Mouse (Mus musculus): ENCODE results near the gene Nmrk2.
"Not testable (repeated sequence)": the region's sequence is repeated elsewhere in the genome, so short reads cannot be mapped to it uniquely, and the experiment has no call there.

Nmrk2 gene

DNA sequence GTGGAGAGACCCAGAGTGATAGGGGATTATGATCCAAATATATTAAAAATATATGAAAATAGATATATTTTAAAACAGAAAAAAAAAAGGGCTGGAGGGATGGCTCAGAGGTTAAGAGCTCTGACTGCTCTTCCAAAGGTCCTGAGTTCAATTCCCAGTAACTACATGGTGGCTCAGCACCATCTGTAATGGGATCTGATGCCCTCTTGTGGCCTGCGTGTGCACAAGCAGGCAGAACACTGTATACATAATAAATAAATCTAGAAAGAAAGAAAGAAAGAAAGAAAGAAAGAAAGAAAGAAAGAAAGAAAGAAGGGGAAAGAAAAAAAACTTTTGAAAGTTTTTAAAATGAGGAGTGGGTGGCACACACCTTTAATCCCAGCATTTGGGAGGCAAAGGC, 15.4 kb upstream of the Nmrk2 start:
- DNase-seq (ENCODE audit: extremely low read depth, low read depth, low spot score), result not testable (repeated sequence)

DNA sequence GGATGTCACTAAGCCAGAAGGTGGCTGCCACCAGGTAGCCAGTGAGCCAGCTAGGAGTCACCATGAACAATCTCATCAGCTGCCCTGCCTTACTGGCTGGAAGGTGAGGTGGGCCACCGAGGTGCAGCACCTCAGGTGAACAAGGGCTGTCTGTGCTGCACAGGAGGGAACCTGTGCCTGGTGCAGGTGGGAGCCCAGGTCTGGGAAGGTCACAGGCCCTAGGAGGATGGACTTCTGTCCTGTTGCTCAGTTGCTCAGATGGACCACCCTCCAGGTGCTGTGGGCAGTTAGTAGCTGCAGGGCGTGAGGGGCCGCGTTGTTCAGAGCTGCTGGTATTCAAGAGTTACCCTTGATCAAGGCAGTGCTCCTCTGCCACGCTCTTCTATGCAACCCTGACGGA, 15.0 kb upstream of the Nmrk2 start:
- DNase-seq (ENCODE audit: extremely low read depth, low read depth, low spot score), result no peak

DNA sequence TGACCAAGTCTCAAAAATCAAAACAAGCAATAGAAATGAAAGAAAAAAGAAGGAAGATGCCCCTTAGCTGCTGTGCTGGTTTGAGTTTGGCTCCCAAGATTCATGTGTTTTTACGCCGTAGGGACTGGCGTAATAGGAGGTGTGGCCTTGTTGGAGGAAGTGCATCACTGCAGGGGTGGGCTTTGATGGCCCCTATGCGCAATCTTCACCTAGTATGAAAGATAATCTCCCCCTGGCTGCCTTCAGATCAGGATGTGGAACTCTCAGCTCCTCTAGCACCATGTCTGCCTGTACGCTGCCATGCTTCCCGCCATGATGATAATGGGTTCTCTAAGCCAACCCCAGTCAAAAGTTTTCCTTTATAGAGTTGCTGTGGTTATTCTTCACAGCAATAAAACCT, 14.4 kb upstream of the Nmrk2 start:
- no peak for DNase-seq (ENCODE audit: extremely low read depth, low read depth, low spot score)

DNA sequence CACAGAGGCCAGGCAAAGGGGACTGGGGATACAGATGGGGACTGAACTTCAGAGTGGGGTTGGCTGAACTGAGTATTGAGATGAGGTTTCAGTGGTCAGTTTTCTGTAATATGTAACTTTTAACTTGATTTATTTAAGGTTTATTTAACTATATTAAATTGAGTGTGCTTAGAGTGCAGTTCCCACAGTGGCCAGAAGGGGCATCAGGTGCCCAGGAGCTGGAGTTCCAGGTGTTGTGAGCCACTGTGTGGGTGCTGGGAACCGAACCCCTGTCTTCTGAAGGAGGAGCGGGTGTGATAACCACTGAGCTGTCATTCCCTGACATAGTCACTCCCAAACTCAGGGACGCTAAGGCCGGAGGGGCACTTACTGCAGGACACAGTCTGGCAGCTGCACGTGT, 8.3 kb upstream of the Nmrk2 start:
- DNase-seq (ENCODE audit: extremely low read depth, low read depth, low spot score), result no peak

DNA sequence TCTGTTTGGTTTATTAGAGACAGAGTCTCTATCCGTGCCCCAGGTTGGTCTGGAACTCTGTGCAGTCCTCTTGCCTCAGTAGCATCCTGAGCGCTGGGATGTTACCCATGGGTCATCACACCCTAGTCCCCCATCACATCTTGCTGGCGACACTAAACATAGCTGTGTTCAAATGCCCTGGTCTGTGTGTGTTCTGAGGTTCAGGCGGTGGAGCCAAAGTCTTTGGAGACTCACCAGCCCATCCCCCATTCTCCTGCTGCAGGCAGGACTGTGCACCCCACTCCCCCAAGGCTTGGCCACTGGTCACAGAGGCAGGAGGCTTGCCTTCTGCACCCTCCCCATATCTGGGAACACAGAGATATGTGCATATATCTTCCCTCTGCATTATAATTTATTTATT, 2.3 kb upstream of the Nmrk2 start:
- DNase-seq (ENCODE audit: extremely low read depth, low read depth, low spot score), result no peak

DNA sequence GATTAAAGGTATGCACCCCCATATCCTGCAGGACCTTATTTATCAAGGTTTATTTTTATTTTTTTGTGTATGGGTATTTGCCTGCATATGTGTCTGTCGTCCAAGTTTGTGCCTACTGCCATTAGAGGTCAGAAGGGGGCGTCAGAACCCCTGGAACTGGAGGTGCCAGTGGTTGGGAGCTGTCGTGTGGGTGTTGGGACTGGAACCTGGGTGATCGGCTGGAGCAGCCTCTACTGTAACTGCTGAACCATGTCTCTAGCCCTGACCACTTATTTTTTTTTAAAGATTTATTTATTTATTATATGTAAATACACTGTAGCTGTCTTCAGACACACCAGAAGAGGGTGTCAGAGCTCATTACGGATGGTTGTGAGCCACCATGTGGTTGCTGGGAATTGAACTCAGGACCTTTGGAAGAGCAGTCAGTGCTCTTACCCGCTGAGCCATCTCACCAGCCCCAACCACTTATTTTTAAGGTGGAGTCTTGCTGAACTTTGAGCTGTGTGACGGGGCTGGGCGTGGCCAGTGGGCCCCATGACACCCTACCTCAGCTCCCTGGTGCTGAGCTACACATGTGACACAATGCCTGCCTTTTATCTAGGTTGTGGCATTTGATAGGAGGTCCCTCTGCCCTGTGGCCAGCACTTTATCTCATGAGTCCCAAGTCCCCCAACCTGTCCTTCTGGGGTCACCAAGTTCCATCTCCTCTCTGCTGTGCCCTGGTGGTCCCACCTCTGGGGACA, 1.3 kb upstream of the Nmrk2 start:
- DNase-seq (ENCODE audit: extremely low read depth, low read depth, low spot score), result no peak

DNA sequence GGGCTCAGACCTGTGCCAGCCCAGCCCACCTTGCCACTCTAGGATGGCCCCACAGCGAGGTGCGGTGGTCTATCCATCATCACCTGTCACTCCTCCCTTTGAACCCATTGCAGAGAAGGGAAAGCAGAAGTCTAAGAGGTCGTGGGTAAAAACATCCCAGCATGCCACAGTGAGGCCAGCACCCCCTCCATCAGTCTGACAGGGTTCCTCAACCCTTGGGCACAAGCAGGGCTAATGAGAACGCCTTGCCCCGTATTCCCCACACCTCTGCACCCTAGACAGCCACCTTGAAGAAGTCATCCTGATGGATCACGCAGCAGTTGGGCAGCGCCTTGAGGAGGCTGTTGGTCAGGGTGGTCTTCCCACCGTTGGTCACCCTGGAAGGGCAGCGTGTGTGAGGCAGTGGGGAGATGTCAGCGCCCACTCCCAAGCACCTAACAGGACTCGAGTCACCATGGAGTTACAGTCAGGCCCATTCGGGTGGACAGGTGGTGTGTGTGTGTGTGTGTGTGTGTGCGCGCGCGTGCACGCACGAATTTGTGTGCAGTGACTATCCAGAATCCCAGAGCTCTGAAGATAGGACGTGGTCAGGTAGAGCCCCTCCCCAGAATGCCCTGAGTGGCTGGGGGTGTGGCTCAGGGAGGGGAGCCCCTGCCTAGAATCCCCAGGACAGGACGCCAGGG, 1.1 kb downstream of the Nmrk2 start:
- no peak for DNase-seq (ENCODE audit: extremely low read depth, low read depth, low spot score)

DNA sequence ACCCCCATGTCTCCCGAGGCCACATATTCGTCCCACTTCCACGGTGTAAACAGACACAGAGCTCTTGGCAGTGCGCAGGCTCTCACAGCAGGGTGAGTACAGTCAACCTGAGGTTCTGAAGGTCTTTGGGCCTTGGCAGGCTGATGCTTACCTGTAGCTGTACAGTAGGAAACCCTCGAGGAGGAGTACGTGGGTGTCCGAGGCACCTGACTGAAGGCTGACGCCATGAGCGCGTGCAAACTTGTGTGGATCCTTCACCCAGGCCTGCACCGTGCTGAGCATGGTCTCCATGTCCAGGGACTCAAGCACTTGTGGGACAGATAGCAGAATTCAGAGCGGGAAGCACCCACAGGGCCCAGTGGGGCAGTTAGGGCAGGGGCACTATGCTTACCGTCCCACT, 1.7 kb downstream of the Nmrk2 start:
- no peak for DNase-seq (ENCODE audit: extremely low read depth, low read depth, low spot score)

DNA sequence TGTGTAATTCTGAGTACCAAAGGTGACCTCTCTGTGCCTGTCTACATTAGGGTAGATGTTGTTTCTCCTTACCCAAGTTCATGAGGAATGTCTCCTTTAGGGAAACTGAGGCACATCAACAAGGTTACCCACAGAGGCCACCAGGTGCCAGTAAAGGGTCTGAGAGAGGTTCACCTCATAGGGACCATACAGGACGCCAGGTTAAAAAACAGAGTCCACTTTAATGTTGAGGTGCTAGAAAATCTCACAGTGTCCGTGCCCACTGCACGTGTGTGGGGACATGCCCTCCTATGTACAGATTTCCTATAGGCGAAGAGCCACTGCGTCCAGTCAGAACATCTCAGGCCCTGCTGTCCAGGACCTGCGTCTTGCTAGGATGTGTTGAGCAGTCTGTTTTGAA, 2.9 kb downstream of the Nmrk2 start:
- no peak for DNase-seq (ENCODE audit: extremely low read depth, low read depth, low spot score)

DNA sequence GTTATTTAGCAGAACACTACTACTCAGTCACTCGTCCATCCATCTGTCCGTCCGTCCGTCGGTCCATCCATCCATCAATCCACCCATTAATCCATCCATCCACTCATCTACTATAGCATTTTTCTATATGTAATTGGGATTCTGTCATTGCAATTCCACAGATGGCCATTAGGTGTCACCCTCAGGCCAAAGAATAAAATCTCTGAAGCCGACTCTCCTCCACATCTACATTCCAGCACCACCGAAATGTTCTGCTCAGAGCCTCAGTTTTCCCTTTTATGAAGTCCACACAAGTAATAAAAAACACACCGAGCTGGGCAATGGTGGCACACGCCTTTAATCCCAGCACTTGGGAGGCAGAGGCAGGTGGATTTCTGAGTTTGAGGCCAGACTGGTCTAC, 3.6 kb downstream of the Nmrk2 start:
- no peak for DNase-seq (ENCODE audit: extremely low read depth, low read depth, low spot score)

DNA sequence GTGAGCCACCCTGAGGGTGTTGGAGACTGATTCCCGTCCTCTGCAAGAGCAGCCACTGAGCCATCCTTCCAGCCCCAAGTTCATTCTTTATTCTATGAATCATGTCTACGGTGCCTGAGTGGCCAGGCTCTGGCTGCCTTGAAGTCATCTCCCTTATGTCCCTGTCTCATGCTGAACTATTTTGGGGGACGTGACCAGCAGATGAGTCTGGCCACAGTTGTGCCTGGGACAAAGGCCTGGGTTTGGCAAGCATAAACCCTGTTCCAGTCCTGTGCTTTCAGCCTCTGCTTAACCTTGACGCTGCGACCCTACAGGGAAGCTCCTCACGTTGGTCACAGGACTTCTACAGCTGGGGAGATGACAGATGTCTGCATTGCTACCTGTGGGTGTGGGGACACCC, 4.5 kb downstream of the Nmrk2 start:
- no peak for DNase-seq (ENCODE audit: extremely low read depth, low read depth, low spot score)

DNA sequence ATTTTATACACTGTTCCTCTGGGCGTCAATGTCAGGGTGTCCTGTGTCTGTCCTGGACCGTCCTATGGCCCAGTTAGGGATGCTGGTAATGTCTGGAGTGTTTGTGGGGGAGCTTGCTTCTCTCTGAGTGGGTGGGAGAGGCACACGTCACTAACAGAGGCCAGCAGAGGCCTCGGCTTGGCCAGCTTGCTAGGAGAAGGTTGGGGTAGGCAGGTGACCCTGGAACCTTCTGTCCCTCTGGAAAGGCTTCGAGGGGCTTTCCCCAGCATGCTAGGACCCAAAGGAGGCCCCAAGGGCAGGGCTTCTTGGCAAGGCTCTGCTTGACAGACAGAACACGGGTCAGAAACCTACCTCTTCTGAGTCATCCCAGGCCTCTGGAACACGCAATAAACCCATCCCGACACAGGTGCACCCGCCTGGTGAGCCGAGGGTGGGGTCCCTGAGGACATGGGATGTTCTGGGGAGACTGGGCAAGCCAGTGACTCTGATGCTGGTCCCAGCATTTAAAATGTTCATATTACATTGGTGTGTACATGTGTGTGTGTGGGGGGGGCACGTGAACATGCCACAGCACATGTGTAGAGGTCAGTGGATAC, 5.3 kb downstream of the Nmrk2 start:
- no peak for DNase-seq (ENCODE audit: extremely low read depth, low read depth, low spot score)

DNA sequence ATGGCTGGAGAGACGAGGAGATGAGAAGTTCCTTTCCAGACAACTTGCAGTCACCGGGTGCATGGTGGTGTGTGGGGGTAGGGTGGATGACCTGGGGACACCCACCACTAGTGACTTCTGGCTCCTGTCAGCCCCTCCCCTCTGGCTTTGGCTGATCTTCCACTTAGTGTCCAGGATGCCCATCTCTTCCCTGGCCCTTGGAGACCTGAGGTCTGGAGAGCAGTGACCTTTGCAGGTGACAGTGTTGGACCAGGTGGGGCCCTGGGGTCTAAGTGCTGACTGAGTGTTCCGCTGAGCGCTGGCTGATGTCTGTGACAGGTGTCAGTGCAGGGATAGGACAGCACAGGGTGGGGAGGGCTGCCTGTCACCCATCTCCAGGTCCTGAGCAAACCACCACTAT, 6.6 kb downstream of the Nmrk2 start:
- DNase-seq (ENCODE audit: extremely low read depth, low read depth, low spot score), result no peak

DNA sequence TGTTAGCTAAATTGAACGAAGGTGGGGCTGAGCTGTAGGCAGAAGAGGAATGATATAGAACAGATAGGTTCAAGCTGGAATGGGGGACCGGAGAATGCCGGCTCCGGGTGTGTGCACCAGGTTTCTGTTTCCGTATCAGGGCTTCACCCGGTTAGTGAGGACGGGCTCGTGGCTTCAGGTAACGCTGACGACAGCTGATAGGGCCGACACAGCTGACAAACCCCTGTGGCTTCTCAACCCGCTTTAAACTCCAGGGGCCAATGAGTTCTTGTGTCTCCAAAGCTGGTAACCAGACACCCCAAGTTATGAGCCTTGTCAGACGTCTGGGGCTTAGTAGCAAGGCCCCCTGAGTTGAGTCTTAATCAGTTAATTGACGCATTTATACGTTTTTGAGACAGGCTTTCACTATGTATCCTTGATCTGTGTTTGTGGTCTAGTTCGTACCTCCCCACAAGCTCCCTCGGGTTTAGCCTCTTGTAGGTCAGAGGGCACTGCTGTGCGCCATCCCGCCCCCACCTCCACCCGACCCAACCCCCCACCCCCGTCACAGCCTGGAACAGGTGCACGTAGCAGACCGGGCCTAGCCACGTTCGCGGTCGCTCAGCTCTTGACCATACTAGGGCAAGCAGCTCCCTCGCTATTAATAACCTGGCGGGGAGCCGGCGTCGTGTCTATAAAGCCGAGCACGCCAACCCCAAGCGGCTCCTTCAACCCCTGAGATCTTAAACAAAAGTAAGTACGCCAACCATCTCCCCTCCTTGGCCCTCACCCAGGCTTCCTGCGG, 7.7 kb downstream of the Nmrk2 start:
- DNase-seq (ENCODE audit: extremely low read depth, low read depth, low spot score), result no peak

DNA sequence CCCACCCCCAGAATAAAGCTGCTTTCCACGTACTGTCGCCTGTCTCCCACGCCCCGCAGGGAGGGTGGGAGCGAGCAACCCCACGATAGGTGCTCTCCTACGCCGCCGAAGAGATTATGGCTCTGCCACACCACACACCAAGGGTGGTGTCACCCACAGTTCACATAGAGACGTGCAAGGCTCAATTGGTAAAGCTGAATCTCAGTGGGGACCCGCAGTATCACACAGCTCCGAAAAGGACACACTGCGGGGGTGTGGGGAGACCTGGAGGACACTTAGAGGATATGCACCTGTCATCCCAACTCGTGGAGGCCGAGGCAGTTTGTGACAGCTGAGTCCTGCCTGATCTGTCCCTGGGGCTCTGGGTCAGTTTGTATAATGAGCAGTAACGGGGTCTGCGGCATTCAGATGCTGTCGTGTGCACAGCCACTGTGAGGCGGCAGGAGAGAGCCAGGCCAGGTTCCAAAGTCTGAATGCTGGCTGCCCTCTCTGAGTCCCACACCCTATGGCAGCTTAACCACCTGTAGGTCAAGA, 8.8 kb downstream of the Nmrk2 start:
- DNase-seq (ENCODE audit: extremely low read depth, low read depth, low spot score), result no peak

DNA sequence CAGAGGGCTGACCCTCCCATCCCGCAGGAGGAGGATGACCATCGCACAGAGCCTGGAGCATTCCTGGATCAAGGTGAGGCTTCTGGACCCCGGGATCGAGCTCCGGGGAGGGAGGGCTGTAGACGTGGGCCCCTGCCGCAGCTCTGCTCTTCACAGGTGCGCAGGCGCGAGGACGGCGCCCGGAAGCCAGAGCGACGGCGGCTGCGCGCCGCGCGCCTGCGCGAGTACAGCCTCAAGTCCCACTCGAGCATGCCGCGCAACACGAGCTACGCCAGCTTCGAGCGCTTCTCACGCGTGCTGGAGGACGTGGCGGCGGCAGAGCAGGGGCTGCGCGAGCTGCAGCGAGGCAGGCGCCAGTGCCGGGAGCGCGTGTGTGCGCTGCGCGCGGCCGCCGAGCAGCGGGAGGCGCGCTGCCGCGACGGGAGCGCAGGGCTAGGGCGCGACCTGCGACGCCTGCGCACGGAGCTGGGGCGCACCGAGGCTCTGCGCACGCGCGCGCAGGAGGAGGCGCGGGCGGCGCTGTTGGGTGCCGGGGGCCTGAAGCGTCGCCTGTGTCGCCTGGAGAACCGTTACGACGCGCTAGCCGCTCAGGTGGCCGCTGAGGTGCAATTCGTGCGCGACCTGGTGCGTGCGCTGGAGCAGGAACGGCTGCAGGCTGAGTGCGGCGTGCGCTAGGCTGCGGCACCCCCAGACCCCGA, 9.4 kb downstream of the Nmrk2 start:
- no peak for DNase-seq (ENCODE audit: extremely low read depth, low read depth, low spot score)

DNA sequence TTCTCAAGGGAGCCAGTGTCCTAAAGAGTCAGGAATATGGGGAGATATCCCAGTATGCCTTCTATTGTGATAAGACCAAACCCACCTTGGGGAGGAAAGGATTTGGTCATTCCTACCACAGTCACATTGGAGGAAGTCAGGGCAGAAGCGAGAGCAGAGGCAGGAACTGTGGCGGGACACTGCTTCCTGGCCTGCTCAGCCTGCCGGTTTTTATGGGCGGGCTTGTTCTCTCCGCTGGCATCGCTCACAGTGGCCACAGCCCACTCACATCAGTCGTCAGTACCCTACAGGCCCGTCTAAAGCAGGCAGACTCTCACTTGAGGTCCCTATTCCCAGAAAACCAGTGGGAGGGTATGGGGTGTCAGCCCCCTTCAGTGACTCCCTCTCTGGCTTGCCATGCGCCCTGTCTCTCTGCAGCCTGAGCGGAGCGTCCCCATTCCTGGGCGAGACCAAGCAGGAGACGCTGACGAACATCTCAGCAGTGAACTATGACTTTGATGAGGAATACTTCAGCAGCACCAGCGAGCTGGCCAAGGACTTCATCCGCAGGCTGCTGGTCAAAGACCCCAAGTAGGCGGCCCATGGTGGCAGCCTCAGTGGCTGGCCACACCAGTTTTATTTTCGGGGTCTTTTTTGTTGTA, 10.4 kb downstream of the Nmrk2 start:
- no peak for DNase-seq (ENCODE audit: extremely low read depth, low read depth, low spot score)

DNA sequence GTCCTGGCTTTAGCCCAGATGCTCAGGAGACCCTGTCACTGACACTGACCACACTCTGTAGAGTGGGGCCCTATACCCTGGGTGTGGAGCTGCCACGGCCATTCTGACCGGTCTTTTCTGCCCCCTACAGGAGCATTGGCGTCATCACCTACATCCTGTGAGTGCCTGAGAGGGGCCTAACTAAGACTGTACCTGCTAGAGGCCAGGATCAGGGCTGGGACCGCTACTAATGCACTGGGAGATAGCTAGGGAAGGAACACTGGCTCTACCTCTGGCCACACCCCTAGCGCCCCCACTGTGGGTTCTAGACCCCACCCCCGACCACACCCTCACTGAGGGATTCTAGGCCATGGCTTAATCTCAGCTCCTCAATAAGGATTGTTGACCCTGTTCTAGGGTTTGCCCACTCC, 10.9 kb downstream of the Nmrk2 start:
- DNase-seq (ENCODE audit: extremely low read depth, low read depth, low spot score), result no peak

DNA sequence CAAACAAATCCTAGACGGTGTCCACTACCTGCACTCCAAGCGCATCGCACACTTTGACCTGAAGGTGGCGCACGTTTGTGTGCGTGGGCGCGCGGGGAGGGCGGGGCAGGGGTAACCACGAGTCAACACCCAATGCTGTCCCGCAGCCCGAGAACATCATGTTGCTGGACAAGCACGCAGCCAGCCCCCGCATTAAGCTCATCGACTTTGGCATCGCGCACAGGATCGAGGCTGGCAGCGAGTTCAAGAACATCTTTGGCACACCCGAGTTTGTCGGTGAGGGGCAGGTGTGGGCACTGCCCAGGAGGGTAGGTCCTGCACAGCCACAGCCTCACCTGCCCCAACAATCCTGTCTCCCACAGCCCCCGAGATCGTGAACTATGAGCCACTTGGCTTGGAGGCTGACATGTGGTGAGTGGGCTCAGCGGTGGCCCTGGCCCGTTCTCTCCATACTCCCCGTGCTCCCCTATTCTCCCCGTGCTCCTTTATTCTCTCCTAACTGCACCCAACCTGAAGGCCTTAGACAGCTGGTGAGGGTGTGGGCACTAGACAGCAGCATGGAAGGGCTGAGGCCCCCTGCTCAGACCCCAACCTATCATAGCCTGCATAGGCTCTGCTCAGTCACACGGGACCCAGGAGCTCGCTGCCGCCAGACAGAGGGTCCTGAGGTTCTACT, 11.5 kb downstream of the Nmrk2 start:
- no peak for DNase-seq (ENCODE audit: extremely low read depth, low read depth, low spot score)

DNA sequence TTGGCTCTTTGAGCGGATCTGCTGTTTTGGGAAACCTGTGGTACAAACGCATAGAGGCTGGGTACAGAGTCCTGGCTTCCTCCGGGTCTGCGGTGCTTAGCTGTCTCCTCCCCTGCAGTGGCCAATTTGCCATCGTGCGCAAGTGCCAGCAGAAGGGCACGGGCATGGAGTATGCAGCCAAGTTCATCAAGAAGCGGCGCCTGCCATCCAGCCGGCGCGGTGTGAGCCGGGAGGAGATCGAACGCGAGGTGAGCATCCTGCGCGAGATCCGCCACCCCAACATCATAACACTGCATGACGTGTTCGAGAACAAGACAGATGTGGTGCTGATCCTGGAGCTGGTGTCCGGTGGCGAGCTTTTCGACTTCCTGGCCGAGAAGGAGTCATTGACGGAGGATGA, 12.0 kb downstream of the Nmrk2 start:
- DNase-seq (ENCODE audit: extremely low read depth, low read depth, low spot score), result no peak

Measured in fat pad, adult 2 months (tissue).